Mouse (Mus musculus) layer of hippocampus, adult 18-20 months (tissue): ENCODE results near the gene Ccl8. TPM values are rescaled to one million over a fixed set of nuclear protein-coding genes. Genes with fewer than 3 reads are reported as not detected.

Experiments used
- total RNA-seq, 2 experiments: library from RNA; stranded (reverse); gene quantifications; 2 replicates each; pipeline ENCODE4 v1.2.3; 2021

Gene Ccl8
- total RNA-seq, 2 experiments from 2014 or later, result not detected

Other genes starting within 250 kb of the Ccl8 start
- 10 to 100 TPM; 55.9 to 61.9 TPM for gene Asic2, start 146.7 kb upstream of the Ccl8 start, total RNA-seq
- gene Ccl2, start 79.6 kb upstream of the Ccl8 start, total RNA-seq, result not detected
- not detected for gene Gm17268, start 76.6 kb upstream of the Ccl8 start, total RNA-seq
- gene Ccl7, start 69.5 kb upstream of the Ccl8 start, total RNA-seq, result not detected
- under 1 TPM; 0.50 to 0.61 TPM for gene Ccl11, start 57.4 kb upstream of the Ccl8 start, total RNA-seq
- under 1 TPM in 1 of 2 experiments, not detected in 1; 0.68 TPM for gene Ccl12, start 13.3 kb upstream of the Ccl8 start, total RNA-seq
- not detected for gene Ccl1, start 190.5 kb downstream of the Ccl8 start, total RNA-seq